12 mouse cellular contexts compared by ENCODE assay signal in genomic region chr9:52495483-52496270, GRCm38 (mm10).
DNase-seq lines count a peak whose midpoint lies in the region; ATAC-seq and TF ChIP-seq lines count a peak whose summit lies in the region.
"Had no signal": no experiment of that assay in that cellular context is flagged by ENCODE, and none has a peak within 500 bp of the region (broad histone marks: within the 10 kb centered on the region; RNA-seq: fewer than 3 reads in every experiment).

No protein-coding gene starts in this region.

- H3K9ac ChIP-seq in heart, postnatal 0 days (replicated peaks; ENCODE audit: low read depth, low read length) = no peak overlapping the region
- no peak overlapping the region for H3K9ac ChIP-seq in midbrain, embryonic 11.5 days (ENCODE audit: low read length)
- no peak overlapping the region for H3K9ac ChIP-seq in midbrain, embryonic 15.5 days
- H3K9ac ChIP-seq: forebrain, embryonic 15.5 days had no signal

- H3K9me3 ChIP-seq in heart, postnatal 0 days (replicated peaks; ENCODE audit: control insufficient read depth, low read length) = no peaks in the 10 kb centered on the region
- no peaks in the 10 kb centered on the region for H3K9me3 ChIP-seq in midbrain, embryonic 11.5 days (ENCODE audit: control insufficient read depth, low read length)
- H3K9me3 ChIP-seq in midbrain, embryonic 15.5 days = no peaks in the 10 kb centered on the region
- H3K9me3 ChIP-seq: forebrain, embryonic 15.5 days; megakaryocyte, embryonic 14.5 days had no signal

- H3K4me3 ChIP-seq in heart, postnatal 0 days (ENCODE audit: low read depth, low read length) = no peak overlapping the region
- H3K4me3 ChIP-seq in midbrain, embryonic 11.5 days (ENCODE audit: low read depth, low read length) = no peak overlapping the region
- H3K4me3 ChIP-seq in midbrain, embryonic 15.5 days = no peak overlapping the region
- H3K4me3 ChIP-seq: forebrain, embryonic 15.5 days; megakaryocyte, embryonic 14.5 days had no signal

- DNase-seq in heart, postnatal 0 days (ENCODE audit: low spot score) = no peak
- DNase-seq in heart, adult 11 months = no peak
- peak; percentile 85 for DNase-seq in midbrain, embryonic 11.5 days (ENCODE audit: low spot score, missing footprints)
- peak; percentile 3 for DNase-seq in c-Kit-positive CD71-positive TER-119-positive erythroid progenitor cells, embryonic 14.5 days (ENCODE audit: low spot score)
- peak; percentile 9 for DNase-seq in retina, postnatal 7 days (ENCODE audit: low read depth, low spot score)
- DNase-seq in adrenal gland, adult 2 months = no peak
- DNase-seq in frontal cortex, postnatal 36 days (ENCODE audit: low spot score in 2 of 2) = no peak
- DNase-seq: cerebellum, adult 11-12 months; kidney, postnatal 10 days had no signal

- WGBS in heart, postnatal 0 days = 49% methylated on average over 8 of the region's 8 CpGs
- WGBS in midbrain, embryonic 11.5 days = 59% methylated on average over 8 of the region's 8 CpGs
- WGBS in midbrain, embryonic 15.5 days = 62% methylated on average over 8 of the region's 8 CpGs

- no peaks in the 10 kb centered on the region for H3K4me1 ChIP-seq in heart, postnatal 0 days (ENCODE audit: control insufficient read depth, insufficient read depth)
- no peaks in the 10 kb centered on the region for H3K4me1 ChIP-seq in midbrain, embryonic 11.5 days (ENCODE audit: control insufficient read depth, insufficient read depth, low read length)
- H3K4me1 ChIP-seq in midbrain, embryonic 15.5 days = peaks cover 5% of the 10 kb centered on the region

- H3K4me2 ChIP-seq in heart, postnatal 0 days (ENCODE audit: low read depth, low read length) = no peak overlapping the region
- no peak overlapping the region for H3K4me2 ChIP-seq in midbrain, embryonic 11.5 days
- H3K4me2 ChIP-seq in midbrain, embryonic 15.5 days = no peak overlapping the region
- H3K4me2 ChIP-seq: forebrain, embryonic 15.5 days had no signal

- H3K36me3 ChIP-seq in heart, postnatal 0 days (replicated peaks; ENCODE audit: control insufficient read depth, insufficient read depth, low read length) = no peaks in the 10 kb centered on the region
- no peaks in the 10 kb centered on the region for H3K36me3 ChIP-seq in midbrain, embryonic 11.5 days (ENCODE audit: control insufficient read depth, insufficient read depth, low read length)
- no peaks in the 10 kb centered on the region for H3K36me3 ChIP-seq in midbrain, embryonic 15.5 days (replicated peaks)
- H3K36me3 ChIP-seq: forebrain, embryonic 15.5 days had no signal

- ATAC-seq in heart, postnatal 0 days (ENCODE audit: insufficient read depth, low read depth) = no peak
- no peak for ATAC-seq in midbrain, embryonic 11.5 days (ENCODE audit: low FRiP score)
- ATAC-seq in midbrain, embryonic 15.5 days (replicated peaks) = no peak
- ATAC-seq: forebrain, embryonic 15.5 days had no signal

- no peak for TF ChIP-seq EP300 in heart, postnatal 0 days (IDR thresholded peaks at IDR 0.05; ENCODE audit: low read depth)

- H3K27me3 ChIP-seq in heart, postnatal 0 days (ENCODE audit: control insufficient read depth, insufficient read depth, low read length) = no peaks in the 10 kb centered on the region
- H3K27me3 ChIP-seq in midbrain, embryonic 11.5 days (ENCODE audit: control insufficient read depth, insufficient read depth, low read length) = no peaks in the 10 kb centered on the region
- H3K27me3 ChIP-seq in midbrain, embryonic 15.5 days (replicated peaks) = no peaks in the 10 kb centered on the region
- H3K27me3 ChIP-seq: forebrain, embryonic 15.5 days; megakaryocyte, embryonic 14.5 days had no signal

- H3K27ac ChIP-seq in heart, postnatal 0 days (ENCODE audit: low read depth) = no peak overlapping the region
- H3K27ac ChIP-seq in midbrain, embryonic 11.5 days (ENCODE audit: low read depth, low read length) = no peak overlapping the region
- H3K27ac ChIP-seq in midbrain, embryonic 15.5 days = no peak overlapping the region
- H3K27ac ChIP-seq: forebrain, embryonic 15.5 days had no signal

- peak; percentile 34 for TF ChIP-seq CTCF in heart, postnatal 0 days (IDR thresholded peaks at IDR 0.05; ENCODE audit: low read depth)

Comparison
In these comparisons a context has a peak if more than half of its experiments do, and no peak if none do; other contexts are left out.
1. DNase-seq: peak in midbrain, embryonic 11.5 days (single experiment), c-Kit-positive CD71-positive TER-119-positive erythroid progenitor cells, embryonic 14.5 days (single experiment) and retina, postnatal 7 days (single experiment); none in heart, postnatal 0 days (single experiment), heart, adult 11 months (single experiment), adrenal gland, adult 2 months (single experiment) and frontal cortex, postnatal 36 days (0 of 2).